Mouse (Mus musculus): ENCODE measurements around the gene Tbcc. TPM values are rescaled to one million over a fixed set of nuclear protein-coding genes. Genes with fewer than 3 reads are reported as not detected.
"Not testable (repeated sequence)": the region's sequence is repeated elsewhere in the genome, so short reads cannot be mapped to it uniquely, and the experiment has no call there.

Tbcc gene
- polyA plus RNA-seq (2014; fragmentation: Nextera tagmentation; extraction: Ambion mirVana), result 73.0 and 73.3 TPM in 2 replicates

DNA sequence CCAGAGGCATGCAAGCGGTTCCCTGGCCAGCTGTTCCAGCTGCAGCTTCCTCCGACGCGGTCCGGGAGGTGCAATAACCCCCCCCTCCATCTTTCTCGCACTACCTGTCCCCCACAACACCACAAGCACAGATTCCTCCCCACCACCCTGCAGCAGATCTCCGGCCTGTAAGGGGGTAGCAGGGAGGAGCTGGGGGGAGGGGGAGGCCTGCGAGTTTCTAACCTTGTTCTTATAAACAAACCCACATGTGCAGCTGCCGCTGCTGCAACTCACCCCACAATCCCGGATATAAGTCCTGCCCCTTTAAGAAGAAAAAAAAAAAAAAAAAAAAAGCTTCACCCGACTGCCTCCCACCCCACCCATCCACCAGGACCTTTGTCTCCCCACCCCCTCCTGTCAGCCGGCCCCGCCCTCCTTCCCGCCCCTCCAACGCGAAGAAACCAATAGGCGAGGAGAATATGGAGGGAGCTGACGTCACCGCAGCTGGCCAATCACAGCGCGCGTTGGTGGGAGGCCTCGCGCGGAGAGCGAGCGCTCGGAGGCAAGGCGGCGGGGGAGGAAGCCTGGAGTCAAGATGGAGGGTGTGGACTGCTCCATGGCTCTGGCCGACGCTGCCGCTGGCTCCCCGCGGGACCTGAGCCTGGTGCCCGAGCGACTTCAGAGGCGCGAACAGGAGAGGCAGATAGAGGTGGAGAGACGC, at the start of gene Tbcc:
Gene Tbcc, plus strand, starts transcription at position 569 of the 700 bp plus-strand sequence.
- peak within 1 kb of the TSS; percentile 97 for H3K4me2 ChIP-seq (ENCODE audit: low read depth, severe bottlenecking)
- H3K27ac ChIP-seq (replicated peaks; ENCODE audit: low read depth, low read length), result peak within 1 kb of the TSS; percentile 97
- H3K36me3 ChIP-seq (ENCODE audit: control insufficient read depth, insufficient read depth, low read length), result peaks cover 7% of the 10 kb centered on the region; the same call in 1 of the 2 replicates
- H3K9ac ChIP-seq (ENCODE audit: low read length), result peak within 1 kb of the TSS; percentile 91
- ATAC-seq (ENCODE audit: insufficient number of reproducible peaks, low FRiP score, low TSS enrichment, low read depth) (peak; percentile 88), DNase-seq (ENCODE audit: low spot score) (peak; percentile 99)
- H3K4me3 ChIP-seq (ENCODE audit: low read depth, low read length), result peak within 1 kb of the TSS; percentile 92
- under 1% methylated on average over 38 of the region's 40 CpGs for WGBS
- no peaks in the 10 kb centered on the region for H3K27me3 ChIP-seq (ENCODE audit: control insufficient read depth, insufficient read depth, low read length)
- H3K4me1 ChIP-seq (ENCODE audit: control insufficient read depth, insufficient read depth, low read length), result peaks cover 23% of the 10 kb centered on the region
- no peaks in the 10 kb centered on the region for H3K9me3 ChIP-seq (ENCODE audit: control insufficient read depth, low read length)

DNA sequence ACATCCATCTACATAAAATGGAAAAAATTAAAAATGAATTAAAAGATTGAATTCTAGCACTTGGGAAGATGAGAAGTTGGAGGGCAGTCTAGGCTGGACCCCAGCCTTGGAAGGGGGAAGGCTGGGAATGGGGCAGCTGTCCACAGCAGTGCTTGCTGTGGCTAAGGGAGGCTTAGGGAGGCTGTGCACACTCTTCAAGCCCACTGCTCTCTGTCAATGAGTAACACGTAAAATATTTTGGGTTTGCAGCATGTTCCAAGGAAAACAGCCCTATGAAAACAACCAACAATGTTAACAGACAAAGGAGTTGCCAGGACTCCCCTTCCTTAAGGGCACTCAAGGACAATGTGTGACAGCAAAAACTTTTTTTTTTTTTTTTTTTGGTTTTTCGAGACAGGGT, 47.5 kb upstream of the Tbcc start:
- Histone ChIP-seq H3K4me2 (ENCODE audit: low read depth, severe bottlenecking) (no peak overlapping the region), H3K27me3 (ENCODE audit: control insufficient read depth, insufficient read depth, low read length) (no peaks in the 10 kb centered on the region), H3K4me3 (ENCODE audit: low read depth, low read length) (no peak overlapping the region), H3K27ac (replicated peaks; ENCODE audit: low read depth, low read length) (no peak overlapping the region), H3K9ac (ENCODE audit: low read length) (no peak overlapping the region), H3K9me3 (ENCODE audit: control insufficient read depth, low read length) (no peaks in the 10 kb centered on the region), H3K4me1 (ENCODE audit: control insufficient read depth, insufficient read depth, low read length) (peaks cover 4% of the 10 kb centered on the region), H3K36me3 (ENCODE audit: control insufficient read depth, insufficient read depth, low read length) (no peaks in the 10 kb centered on the region)
- ATAC-seq (ENCODE audit: insufficient number of reproducible peaks, low FRiP score, low TSS enrichment, low read depth), result no peak
- 80% methylated on average over 2 of the region's 2 CpGs for WGBS
- no peak for DNase-seq (ENCODE audit: low spot score)

DNA sequence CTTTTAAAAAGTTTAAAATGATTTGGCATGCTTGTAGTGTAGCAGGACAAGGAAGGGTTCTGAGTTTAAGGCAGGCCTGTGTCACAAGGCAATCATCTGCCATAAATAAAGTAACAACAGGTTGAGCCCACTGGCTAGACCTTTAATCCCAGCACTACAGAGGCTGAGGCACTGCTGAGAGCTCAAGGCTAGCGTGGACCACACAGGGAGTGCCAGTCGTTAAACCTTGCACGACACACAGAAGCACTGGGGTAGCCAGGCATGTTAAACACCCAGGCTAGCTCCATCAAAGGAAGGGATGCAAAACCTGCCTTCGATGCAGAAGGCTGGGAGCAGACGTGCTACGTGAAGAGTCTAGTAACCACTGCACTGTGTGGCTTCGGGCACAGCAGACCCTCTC, 46.8 kb upstream of the Tbcc start:
- no peak for ATAC-seq (ENCODE audit: insufficient number of reproducible peaks, low FRiP score, low TSS enrichment, low read depth)
- H3K27ac ChIP-seq (replicated peaks; ENCODE audit: low read depth, low read length), result no peak overlapping the region
- H3K27me3 ChIP-seq (ENCODE audit: control insufficient read depth, insufficient read depth, low read length), result no peaks in the 10 kb centered on the region
- no peak overlapping the region for H3K4me2 ChIP-seq (ENCODE audit: low read depth, severe bottlenecking)
- no peaks in the 10 kb centered on the region for H3K36me3 ChIP-seq (ENCODE audit: control insufficient read depth, insufficient read depth, low read length)
- H3K9ac ChIP-seq (ENCODE audit: low read length), result no peak overlapping the region
- H3K4me3 ChIP-seq (ENCODE audit: low read depth, low read length), result no peak overlapping the region
- WGBS, result 19% methylated on average over 7 of the region's 7 CpGs
- DNase-seq (ENCODE audit: low spot score), result peak; percentile 45
- no peaks in the 10 kb centered on the region for H3K9me3 ChIP-seq (ENCODE audit: control insufficient read depth, low read length)
- peaks cover 4% of the 10 kb centered on the region for H3K4me1 ChIP-seq (ENCODE audit: control insufficient read depth, insufficient read depth, low read length)

DNA sequence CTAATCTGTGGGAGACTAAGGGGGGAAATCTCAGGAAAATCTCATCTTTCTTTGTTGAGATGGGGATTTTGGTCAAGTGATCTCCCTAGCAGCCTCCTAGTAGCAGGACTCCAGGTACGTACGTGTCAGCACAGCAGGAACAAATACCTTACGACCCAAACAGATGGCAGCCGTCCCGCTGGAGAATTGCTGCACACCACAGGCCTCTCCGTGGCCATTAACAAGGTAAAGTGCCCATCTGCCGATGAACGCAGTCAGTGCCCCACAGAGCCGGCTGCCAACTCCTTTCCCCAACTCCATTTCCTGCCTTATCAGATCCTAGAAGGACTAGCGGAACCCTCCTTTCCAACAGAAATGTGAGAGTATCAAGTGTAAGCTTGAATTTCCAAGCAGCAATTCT, 45.7 kb upstream of the Tbcc start:
- Histone ChIP-seq H3K27me3 (ENCODE audit: control insufficient read depth, insufficient read depth, low read length) (no peaks in the 10 kb centered on the region), H3K4me2 (ENCODE audit: low read depth, severe bottlenecking) (no peak overlapping the region), H3K36me3 (ENCODE audit: control insufficient read depth, insufficient read depth, low read length) (no peaks in the 10 kb centered on the region), H3K9ac (ENCODE audit: low read length) (no peak overlapping the region), H3K27ac (replicated peaks; ENCODE audit: low read depth, low read length) (no peak overlapping the region), H3K4me3 (ENCODE audit: low read depth, low read length) (no peak overlapping the region), H3K4me1 (ENCODE audit: control insufficient read depth, insufficient read depth, low read length) (peaks cover 4% of the 10 kb centered on the region), H3K9me3 (ENCODE audit: control insufficient read depth, low read length) (no peaks in the 10 kb centered on the region)
- DNase-seq (ENCODE audit: low spot score) (no peak), ATAC-seq (ENCODE audit: insufficient number of reproducible peaks, low FRiP score, low TSS enrichment, low read depth) (no peak)
- WGBS, result 36% methylated on average over 10 of the region's 10 CpGs

DNA sequence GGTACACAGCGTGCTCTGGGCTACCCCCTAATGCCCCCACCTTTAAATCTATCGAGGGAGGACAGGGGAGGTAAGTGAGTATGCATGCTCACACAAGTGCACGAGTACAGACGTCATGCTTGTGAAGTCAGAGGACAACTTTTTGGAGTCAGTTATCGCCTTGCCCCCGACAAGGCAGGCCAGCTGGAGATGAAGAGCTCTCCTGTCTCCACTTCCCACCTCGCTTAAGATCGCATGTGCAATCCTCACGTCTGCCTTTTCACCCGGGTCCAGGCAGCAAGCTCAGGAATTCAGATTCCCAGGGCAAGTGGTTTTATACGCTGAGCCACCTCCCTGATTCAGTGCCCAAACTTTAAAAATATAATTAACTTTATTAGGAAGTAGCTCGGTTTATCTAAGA, 45.2 kb upstream of the Tbcc start:
- no peaks in the 10 kb centered on the region for H3K27me3 ChIP-seq (ENCODE audit: control insufficient read depth, insufficient read depth, low read length)
- no peak overlapping the region for H3K4me3 ChIP-seq (ENCODE audit: low read depth, low read length)
- H3K9me3 ChIP-seq (ENCODE audit: control insufficient read depth, low read length), result no peaks in the 10 kb centered on the region
- 71% methylated on average over 12 of the region's 12 CpGs for WGBS
- ATAC-seq (ENCODE audit: insufficient number of reproducible peaks, low FRiP score, low TSS enrichment, low read depth), result no peak
- DNase-seq (ENCODE audit: low spot score), result no peak
- no peak overlapping the region for H3K27ac ChIP-seq (replicated peaks; ENCODE audit: low read depth, low read length)
- no peaks in the 10 kb centered on the region for H3K36me3 ChIP-seq (ENCODE audit: control insufficient read depth, insufficient read depth, low read length)
- H3K9ac ChIP-seq (ENCODE audit: low read length), result no peak overlapping the region
- peaks cover 4% of the 10 kb centered on the region for H3K4me1 ChIP-seq (ENCODE audit: control insufficient read depth, insufficient read depth, low read length)
- no peak overlapping the region for H3K4me2 ChIP-seq (ENCODE audit: low read depth, severe bottlenecking)

DNA sequence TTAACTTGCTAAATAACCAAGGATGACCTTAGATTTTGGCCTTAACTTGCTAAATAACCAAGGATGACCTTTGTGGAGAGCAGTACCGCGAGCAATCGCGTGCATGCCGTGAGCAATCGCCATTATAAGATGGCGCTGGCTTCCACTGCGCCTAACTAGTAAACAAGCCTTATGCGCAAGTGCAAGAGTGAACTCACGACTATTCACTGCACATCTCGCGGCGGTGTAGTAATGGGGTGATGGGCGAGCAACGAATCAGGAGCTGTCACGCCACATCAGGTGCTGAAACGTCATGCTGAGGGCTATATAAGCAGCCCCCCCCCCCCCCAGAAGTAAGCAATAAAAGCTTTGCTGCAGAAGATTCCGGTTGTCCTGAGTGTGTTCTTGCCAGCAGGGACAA, 43.9 kb upstream of the Tbcc start:
- H3K4me1 ChIP-seq (ENCODE audit: control insufficient read depth, insufficient read depth, low read length); H3K4me3 ChIP-seq (ENCODE audit: low read depth, low read length); H3K36me3 ChIP-seq (ENCODE audit: control insufficient read depth, insufficient read depth, low read length); H3K9me3 ChIP-seq (ENCODE audit: control insufficient read depth, low read length); ATAC-seq (ENCODE audit: insufficient number of reproducible peaks, low FRiP score, low TSS enrichment, low read depth); H3K27ac ChIP-seq (replicated peaks; ENCODE audit: low read depth, low read length); DNase-seq (ENCODE audit: low spot score); H3K27me3 ChIP-seq (ENCODE audit: control insufficient read depth, insufficient read depth, low read length); H3K4me2 ChIP-seq (ENCODE audit: low read depth, severe bottlenecking); H3K9ac ChIP-seq (ENCODE audit: low read length): not testable (repeated sequence)
- 91% methylated on average over 18 of the region's 18 CpGs for WGBS

DNA sequence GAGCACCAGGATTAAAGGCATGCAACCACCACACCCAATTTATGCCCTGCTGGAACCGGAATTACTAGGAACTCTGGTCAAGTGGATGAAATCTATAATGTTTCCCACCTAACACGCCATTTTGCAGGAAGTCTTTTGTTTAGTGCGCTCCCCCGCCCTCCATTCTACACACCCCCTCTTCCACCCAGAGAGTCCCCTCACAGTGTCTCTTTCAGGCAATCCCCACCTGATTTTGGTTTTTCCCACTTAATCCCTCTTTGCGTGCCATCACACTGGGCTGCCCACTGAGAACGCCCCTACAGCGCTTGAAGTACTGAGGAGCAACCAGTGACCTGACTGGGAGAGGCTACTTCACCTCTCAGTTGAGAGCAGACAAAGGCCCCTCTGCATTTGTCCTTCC, 43.3 kb upstream of the Tbcc start:
- Histone ChIP-seq H3K9ac (ENCODE audit: low read length) (no peak overlapping the region), H3K4me3 (ENCODE audit: low read depth, low read length) (no peak overlapping the region), H3K36me3 (ENCODE audit: control insufficient read depth, insufficient read depth, low read length) (no peaks in the 10 kb centered on the region), H3K9me3 (ENCODE audit: control insufficient read depth, low read length) (no peaks in the 10 kb centered on the region), H3K4me1 (ENCODE audit: control insufficient read depth, insufficient read depth, low read length) (peaks cover 4% of the 10 kb centered on the region), H3K27me3 (ENCODE audit: control insufficient read depth, insufficient read depth, low read length) (no peaks in the 10 kb centered on the region), H3K27ac (replicated peaks; ENCODE audit: low read depth, low read length) (no peak overlapping the region), H3K4me2 (ENCODE audit: low read depth, severe bottlenecking) (no peak overlapping the region)
- DNase-seq (ENCODE audit: low spot score) (no peak), ATAC-seq (ENCODE audit: insufficient number of reproducible peaks, low FRiP score, low TSS enrichment, low read depth) (no peak)
- WGBS, result 95% methylated on average over 7 of the region's 7 CpGs

DNA sequence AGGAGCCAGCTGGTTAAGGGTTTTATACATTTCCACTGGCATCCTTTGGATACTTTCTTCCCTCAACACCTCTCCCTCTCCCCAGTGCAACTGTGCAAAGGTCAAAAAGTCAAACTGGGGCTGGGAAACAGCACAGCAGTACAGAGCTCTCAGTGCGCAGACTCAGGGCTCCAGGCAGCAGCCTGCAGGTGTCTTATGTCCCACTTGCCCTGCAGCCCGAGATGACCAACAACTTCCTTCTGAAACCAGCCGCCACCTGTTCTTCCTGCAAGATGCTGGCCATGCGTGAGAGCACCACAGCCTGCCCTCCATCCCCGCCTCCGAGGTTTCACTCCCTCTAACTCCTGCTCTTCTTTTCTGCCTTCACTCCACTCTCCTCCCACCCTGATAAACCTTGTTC, 37.8 kb upstream of the Tbcc start:
- H3K9me3 ChIP-seq (ENCODE audit: control insufficient read depth, low read length), result no peaks in the 10 kb centered on the region
- no peaks in the 10 kb centered on the region for H3K27me3 ChIP-seq (ENCODE audit: control insufficient read depth, insufficient read depth, low read length)
- no peak overlapping the region for H3K4me2 ChIP-seq (ENCODE audit: low read depth, severe bottlenecking)
- DNase-seq (ENCODE audit: low spot score) (peak; percentile 72), ATAC-seq (ENCODE audit: insufficient number of reproducible peaks, low FRiP score, low TSS enrichment, low read depth) (no peak)
- no peaks in the 10 kb centered on the region for H3K36me3 ChIP-seq (ENCODE audit: control insufficient read depth, insufficient read depth, low read length)
- peaks cover 9% of the 10 kb centered on the region for H3K4me1 ChIP-seq (ENCODE audit: control insufficient read depth, insufficient read depth, low read length)
- no peak overlapping the region for H3K9ac ChIP-seq (ENCODE audit: low read length)
- no peak overlapping the region for H3K4me3 ChIP-seq (ENCODE audit: low read depth, low read length)
- H3K27ac ChIP-seq (replicated peaks; ENCODE audit: low read depth, low read length), result 0 out of 2 replicates have a peak overlapping the region, but pooled peaks have one; percentile 36
- 24% methylated on average over 6 of the region's 6 CpGs for WGBS

DNA sequence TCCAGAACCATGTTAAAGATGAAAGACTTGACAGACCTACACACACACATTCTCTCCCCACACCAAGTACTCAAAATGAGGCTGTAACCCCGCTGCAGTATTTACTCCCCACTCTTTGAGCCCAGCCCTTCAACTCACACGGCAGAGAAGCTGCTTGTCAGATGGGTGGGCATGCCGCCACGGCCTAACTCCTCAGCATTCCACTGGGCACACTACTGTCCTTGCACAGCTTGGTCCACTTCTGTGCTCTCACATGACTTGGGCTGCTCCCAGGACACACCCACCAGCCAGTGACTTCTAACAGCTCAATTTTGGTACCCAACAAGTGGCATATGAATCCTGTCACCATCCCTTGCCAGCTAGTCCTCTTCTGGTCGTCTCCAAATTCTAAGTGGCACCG, 37.2 kb upstream of the Tbcc start:
- Histone ChIP-seq H3K27me3 (ENCODE audit: control insufficient read depth, insufficient read depth, low read length) (no peaks in the 10 kb centered on the region), H3K4me3 (ENCODE audit: low read depth, low read length) (no peak overlapping the region), H3K9me3 (ENCODE audit: control insufficient read depth, low read length) (no peaks in the 10 kb centered on the region), H3K36me3 (ENCODE audit: control insufficient read depth, insufficient read depth, low read length) (no peaks in the 10 kb centered on the region), H3K4me2 (ENCODE audit: low read depth, severe bottlenecking) (no peak overlapping the region), H3K27ac (replicated peaks; ENCODE audit: low read depth, low read length) (no peak overlapping the region), H3K9ac (ENCODE audit: low read length) (no peak overlapping the region), H3K4me1 (ENCODE audit: control insufficient read depth, insufficient read depth, low read length) (peaks cover 9% of the 10 kb centered on the region)
- DNase-seq (ENCODE audit: low spot score) (no peak), ATAC-seq (ENCODE audit: insufficient number of reproducible peaks, low FRiP score, low TSS enrichment, low read depth) (no peak)
- WGBS, result 51% methylated on average over 6 of the region's 6 CpGs
